Mouse (Mus musculus): ENCODE results near the gene Olfr362.
"Not testable (repeated sequence)": the region's sequence is repeated elsewhere in the genome, so short reads cannot be mapped to it uniquely, and the experiment has no call there.

Gene Olfr362

DNA sequence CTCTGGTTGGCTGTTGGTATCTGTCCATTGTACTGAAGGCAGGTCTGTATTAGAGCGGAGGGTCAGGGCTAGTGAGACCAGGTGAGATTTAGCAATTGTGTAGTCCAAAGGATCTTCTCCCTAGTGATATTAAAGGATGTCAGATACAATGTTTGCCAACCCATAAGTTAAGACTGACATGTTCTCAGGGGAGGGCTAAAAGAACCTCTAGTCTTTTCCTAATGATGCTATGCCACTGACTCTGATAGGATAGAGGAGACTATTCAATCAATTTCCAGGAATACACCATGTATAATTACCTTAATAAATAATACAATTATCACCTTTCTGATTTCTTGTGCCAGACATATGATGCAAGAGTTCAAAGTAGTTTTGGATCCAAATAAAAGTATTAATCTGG, at the start of gene Olfr362:
TSS of gene Olfr362 (minus strand) at position 101 of the 400 bp plus-strand sequence.
- DNase-seq (ENCODE audit: low spot score in 2 of 2) = no peak

DNA sequence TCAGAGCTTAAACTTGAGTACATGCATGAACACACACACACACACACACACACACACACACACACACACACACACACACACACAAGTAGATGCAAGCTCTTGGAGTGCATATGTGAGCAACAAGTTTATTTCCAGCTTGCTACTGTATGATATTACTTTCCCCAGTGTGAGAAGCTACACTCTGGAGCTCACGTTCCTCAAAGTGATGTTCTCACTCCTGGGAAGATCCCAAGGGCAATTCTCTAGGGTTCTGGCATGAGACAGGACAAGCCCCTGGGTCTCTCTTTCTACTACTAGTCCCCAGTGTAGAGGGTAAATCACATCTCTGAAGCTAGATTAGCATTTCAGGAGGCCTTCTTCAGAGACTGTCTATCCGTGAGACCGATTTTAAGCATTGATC, 21.3 kb upstream of the Olfr362 start, which contains the start of gene Olfr364-ps1:
TSS of gene Olfr364-ps1 (plus strand) at position 301 of the 400 bp plus-strand sequence.
- no peak for DNase-seq (ENCODE audit: low spot score in 2 of 2)

DNA sequence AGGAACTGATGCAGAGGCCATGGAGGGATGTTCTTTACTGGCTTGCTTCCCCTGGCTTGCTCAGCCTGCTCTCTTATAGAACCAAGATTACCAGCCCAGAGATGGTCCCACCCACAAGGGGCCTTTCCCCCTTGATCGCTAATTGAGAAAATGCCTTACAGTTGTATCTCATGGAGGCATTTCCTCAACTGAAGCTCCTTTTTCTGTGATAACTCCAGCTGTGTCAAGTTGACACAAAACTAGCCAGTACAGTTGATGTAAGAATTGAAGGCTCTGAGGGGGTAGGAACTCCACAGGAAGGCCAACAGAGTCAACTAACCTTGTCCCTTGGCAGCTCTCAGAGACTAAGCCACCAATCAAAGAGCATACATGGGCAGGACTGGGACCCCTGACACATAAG, 28.5 kb downstream of the Olfr362 start, which contains the start of gene Olfr361:
TSS of gene Olfr361 (minus strand) at position 101 of the 400 bp plus-strand sequence.
- DNase-seq (ENCODE audit: low spot score in 2 of 2) = not testable (repeated sequence)

DNA sequence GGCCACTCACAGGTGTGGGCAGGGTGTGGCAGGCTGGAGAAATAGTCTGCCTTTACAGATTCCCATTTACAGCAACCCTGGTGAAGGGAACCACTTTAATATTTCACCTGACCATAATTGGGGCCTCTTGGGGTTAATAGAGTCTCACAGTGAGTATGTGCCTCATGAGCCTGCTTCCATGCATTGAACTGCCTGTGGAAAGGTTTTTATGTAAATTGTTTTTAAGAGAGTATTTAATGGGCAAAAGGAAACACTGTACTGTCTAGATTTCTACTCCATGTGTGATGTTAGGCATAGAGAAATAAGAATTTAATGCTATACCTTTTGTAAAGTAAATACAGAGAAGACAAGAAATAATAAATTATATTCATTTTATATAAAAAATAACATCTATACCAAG, 52.3 kb downstream of the Olfr362 start, which contains the start of gene Olfr360:
TSS of gene Olfr360 (plus strand) at position 301 of the 400 bp plus-strand sequence.
- no peak for DNase-seq (ENCODE audit: low spot score in 2 of 2)

Data from urinary bladder, postnatal 4 days (tissue).